Mouse (Mus musculus) olfactory bulb, adult 2 months (tissue): ENCODE data around the gene Ash1l.

Experiments used
- CTCF ChIP-seq: fragments of 200-500 bp; IDR thresholded peaks from 2 replicates; pipeline ENCODE4 v1.5.1; 2012; ENCODE audit warnings: low read depth, mild to moderate bottlenecking, low read length, moderate library complexity; ENCODE audit not compliant: insufficient read depth
- POLR2A ChIP-seq: fragments of 200-500 bp; IDR thresholded peaks from 2 replicates; pipeline ENCODE4 v1.6.1; 2012; ENCODE audit warnings: mild to moderate bottlenecking, low read depth, low read length, moderate library complexity; ENCODE audit not compliant: insufficient read depth

DNA sequence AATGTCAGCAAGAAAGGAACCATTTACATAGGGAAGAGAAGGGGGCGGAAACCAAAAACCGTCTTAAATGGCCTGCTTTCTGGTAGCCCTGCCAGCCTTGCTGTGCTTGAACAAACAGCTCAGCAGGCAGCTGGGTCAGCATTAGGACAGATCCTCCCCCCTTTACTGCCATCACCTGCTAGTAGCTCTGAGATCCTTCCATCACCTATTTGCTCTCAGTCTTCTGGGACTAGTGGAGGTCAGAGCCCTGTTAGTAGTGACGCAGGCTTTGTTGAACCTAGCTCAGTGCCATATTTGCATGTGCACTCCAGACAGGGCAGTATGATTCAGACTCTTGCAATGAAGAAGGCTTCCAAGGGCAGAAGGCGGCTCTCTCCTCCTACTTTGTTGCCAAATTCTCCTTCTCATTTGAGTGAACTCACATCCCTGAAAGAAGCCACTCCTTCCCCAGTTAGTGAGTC lies 33.5 kb downstream of the Ash1l start:
- TF ChIP-seq CTCF, result no peak
- no peak for TF ChIP-seq POLR2A
